Mouse (Mus musculus): ENCODE measurements around the gene Arpc1b.

GRCm38 (mm10) chr5:145152690-145153089 is 38.7 kb downstream of the Arpc1b start:
- TF ChIP-seq CTCF (IDR thresholded peaks at IDR 0.05; ENCODE audit: extremely low read depth, insufficient read length, insufficient replicate concordance, low read depth, low read length) (no peak), POLR2A (IDR thresholded peaks at IDR 0.05; ENCODE audit: low read depth, low read length) (no peak)

Measured in small intestine, adult 2 months (tissue).